Mouse (Mus musculus) left cerebral cortex, postnatal 4 days (tissue): ENCODE results near the gene Mgat5. TPM values are rescaled to one million over a fixed set of nuclear protein-coding genes. Genes with fewer than 3 reads are reported as not detected.

Source experiments
- DNase-seq: peaks from one replicate; pipeline ENCODE4 v3.0.0-alpha.2; 2022
- intact Hi-C: fragments of 180-260 bp; cut with DNase I; formaldehyde crosslinking; loops from one replicate; pipeline ENCODE4 v1.15.1; 2025
- total RNA-seq, 2 experiments: library from RNA; stranded (reverse); gene quantifications; 2 replicates each; pipeline ENCODE4 v1.2.3; 2021

Mgat5 gene
- total RNA-seq, 2 experiments from 2014 or later, result 48.2 to 48.9 TPM

DNA sequence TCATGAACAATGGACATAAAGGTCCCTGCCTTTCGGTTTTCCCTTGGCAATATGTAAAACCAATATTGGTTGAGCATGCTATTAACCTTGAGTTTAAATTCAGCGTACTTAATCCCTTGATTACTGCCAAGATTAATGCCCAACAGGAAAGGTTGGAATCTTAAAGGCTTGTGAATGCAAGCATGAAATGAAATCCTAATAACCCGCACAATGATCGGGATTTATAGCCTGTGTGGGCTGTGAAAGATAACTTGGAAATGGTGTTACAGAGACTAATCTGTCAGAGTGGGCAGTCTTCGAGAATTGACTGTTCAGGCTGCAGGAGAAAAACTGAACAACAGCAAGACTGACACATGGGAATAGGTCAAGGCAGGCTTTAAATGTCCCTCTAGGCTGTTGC lies 168.7 kb downstream of the Mgat5 start:
- intact Hi-C loops, result no loop called here
- no peak for DNase-seq

DNA sequence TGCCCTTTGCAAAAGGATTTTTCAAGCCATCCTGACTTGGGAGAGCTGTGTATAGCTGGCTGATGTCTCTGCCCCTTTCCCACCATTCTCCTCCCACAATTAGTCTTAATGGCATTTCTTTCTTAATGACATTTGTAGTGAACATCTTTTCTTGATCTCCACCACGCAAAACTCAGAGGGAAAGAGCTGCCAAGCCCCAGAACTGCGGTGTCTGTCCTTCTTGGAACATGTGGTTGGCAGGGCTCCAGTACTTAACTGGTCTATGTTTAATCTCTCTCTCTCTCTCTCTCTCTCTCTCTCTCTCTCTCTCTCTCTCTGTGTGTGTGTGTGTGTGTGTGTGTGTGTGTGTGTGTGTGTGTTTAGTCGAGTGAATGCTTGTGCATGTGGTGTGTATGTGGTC lies 169.3 kb downstream of the Mgat5 start:
- intact Hi-C loops, result no loop called here
- DNase-seq, result no peak

DNA sequence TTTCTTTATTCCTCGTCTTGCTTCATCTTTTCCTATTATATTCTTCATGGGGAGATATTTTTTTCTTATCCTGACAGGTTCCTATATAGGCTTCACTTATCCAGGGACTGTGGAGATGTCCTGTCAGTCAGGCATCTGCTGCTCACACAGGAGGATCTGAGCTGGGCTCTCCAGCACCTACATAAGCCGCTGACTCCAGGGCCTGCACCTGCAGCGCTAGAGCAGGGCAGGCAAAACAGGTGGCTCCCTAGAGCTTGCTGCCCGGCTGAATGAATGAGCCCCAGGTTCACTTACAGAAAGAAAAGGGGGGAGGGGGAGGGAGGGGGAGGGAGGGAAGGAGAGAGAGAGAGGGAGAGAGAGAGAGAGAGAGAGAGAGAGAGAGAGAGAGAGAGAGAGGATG lies 175.3 kb downstream of the Mgat5 start:
- intact Hi-C loops, result no loop called here
- DNase-seq, result no peak

DNA sequence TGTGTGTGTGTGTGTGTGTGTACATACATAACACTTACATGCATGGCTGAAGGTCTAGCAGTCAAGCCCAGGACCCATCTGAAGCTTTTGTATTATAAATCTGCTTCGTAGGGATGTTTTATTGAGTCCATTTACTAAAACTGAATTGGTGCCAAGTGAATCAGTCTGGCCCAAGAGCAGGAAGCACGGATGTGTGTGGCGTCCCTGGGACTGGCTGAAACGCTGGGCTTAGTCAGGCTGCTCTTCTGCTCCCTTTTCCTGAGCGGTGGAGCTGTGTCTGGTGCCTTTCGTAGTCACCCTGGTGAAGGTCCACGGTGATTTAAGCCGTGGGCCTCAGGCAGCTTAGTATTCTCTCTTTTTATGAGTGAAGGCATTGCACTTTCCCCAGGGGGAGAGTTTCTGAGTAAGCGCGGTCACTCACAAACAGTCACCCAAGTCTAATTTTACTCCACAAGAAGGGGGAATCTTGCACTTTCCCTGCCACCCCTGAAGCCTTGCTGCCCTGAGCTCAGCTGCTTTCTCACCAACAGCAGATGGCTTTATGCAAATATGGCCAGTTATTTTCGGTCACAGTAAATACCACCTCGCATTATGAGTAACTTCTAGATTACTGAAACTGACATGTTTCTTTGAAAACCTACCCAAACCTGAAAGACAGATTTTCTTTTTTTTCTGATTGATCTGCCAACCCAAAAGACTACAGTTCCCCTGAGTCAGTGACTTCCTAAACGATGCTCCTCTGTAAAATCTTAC lies 176.1 kb downstream of the Mgat5 start:
- intact Hi-C loops, result no loop called here
- no peak for DNase-seq

DNA sequence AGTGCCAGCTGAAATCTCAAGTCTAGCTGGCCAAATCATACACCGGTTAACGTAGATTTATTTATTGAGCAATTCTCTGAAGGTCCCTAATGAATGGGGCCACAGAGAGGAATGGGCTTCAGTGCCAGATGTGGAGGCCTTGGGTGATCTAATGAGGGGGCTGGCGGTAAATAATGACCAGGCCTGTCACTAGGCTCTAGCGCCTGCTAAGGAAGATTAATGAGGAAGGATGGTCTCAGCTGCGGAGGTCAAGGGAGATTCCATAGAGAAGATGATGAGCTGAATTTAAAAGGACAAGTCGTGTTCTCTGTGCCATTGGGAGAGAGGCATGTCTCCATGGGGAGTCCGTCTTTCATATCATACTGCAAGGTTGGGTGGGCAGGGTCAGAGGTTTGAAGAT lies 178.3 kb downstream of the Mgat5 start:
- no peak for DNase-seq
- intact Hi-C loops, result no loop called here

DNA sequence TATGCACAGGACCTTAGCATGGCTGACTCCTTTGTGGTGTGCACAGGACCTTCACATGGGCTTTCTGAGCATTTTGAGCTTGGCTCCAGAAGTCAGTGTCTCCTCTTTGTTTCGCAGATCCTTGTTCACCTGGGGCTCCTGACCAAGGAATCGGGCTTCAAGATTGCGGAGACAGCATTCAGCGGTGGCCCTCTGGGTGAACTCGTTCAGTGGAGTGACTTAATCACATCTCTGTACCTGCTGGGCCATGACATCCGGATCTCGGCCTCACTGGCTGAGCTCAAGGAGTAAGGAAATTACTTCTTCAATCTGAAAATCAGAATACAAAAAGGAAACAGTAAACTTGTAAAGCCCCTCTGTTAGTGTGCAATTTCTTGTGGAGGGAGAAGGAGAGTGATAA lies 182.4 kb downstream of the Mgat5 start:
- intact Hi-C loops, result no loop called here
- no peak for DNase-seq

DNA sequence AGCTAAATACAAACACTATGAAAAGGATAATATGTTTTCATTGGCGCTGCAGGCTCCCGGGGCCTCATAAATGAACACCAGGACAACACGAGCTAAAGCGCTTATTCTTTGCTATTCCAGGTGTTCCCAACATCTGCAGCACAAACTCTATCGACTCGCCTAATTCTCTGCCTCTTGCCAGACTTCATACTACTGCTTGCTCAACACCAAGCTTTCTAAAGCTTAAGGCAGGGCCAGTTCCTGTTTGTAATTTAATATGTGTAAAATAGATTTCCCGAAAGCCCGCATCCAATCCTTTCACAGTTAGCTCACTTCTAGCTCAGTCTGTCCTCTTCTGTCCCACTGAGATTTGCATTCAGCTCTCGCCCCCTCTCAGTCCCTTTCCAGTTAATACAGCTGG lies 182.8 kb downstream of the Mgat5 start:
- no peak for DNase-seq
- intact Hi-C loops, result no loop called here

DNA sequence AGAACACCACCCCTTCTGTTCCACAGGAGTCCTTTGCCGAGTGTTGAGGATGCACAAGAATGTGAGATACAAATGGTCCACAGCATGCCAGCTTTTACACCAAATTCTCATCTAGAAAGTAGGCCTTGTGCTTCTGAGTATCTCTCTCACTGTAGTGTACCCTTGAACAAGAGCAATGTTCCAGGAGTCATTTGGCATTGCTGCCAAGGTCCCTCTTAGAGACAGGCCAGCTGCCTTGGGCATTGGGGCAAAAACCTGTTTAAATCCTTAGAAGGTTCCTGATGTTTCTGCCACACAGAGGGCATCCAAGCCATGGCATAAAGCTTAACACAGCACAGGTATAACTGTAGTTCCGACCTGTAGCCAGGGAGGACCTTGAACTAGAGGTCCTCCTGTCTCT lies 189.9 kb downstream of the Mgat5 start:
- intact Hi-C loops, result no loop called here
- DNase-seq, result no peak

DNA sequence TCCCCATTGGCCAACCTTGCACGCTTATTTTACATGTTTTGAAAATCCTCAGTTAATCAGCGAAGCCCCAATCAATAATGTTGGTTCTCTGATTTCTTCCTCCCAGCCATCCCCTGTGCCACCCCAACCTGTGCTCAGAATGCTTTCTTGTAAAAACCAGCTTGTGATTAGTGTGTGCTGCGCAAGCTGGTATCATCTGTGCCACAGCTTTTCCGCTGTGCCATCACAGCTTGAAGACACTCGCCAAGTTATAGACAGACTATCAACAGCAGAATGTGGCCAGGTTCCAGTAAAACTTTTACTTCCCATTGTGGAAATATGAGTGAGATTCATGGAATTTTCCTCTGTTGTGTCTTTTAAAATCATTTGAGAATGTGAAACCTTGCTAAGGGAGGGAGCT lies 190.9 kb downstream of the Mgat5 start:
- intact Hi-C loops, result no loop called here
- no peak for DNase-seq

DNA sequence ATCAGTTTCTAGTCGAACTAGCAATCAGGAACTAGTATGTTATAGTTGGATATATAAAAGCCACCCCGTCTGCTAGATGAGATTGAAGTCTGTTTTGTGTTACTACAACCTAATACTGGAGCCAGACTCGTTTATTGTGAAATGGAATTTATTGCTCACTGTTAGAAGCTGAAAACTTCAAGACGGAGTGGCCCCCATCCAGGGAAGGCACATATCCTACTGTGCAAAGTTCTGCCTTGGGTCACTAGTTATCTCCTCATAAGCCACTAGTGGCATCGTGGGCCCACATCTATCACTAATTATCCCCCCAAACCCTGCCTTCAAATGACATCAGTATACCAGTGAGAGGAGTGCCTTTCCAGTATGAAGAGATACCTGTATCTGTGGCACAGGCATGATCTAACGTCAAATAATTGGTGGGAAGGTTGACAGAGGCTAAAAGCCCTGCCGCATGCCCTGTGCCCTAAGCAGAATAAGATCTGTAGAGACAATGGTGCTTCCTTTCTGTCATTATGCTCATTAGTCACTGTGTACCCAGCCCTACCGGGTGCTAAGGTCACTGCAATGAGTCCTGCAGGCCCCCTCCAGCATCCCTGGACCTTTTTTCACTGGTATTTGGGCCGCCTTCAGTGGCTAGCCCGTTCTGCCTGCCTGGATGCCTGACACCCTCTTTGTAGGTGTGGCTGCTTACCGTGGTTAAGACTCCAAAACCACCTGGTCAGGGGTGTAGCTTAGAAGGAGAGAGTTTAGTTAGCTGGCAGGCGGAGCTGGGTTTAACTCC lies 191.9 kb downstream of the Mgat5 start:
- DNase-seq, result no peak
- intact Hi-C loops, result no loop called here

DNA sequence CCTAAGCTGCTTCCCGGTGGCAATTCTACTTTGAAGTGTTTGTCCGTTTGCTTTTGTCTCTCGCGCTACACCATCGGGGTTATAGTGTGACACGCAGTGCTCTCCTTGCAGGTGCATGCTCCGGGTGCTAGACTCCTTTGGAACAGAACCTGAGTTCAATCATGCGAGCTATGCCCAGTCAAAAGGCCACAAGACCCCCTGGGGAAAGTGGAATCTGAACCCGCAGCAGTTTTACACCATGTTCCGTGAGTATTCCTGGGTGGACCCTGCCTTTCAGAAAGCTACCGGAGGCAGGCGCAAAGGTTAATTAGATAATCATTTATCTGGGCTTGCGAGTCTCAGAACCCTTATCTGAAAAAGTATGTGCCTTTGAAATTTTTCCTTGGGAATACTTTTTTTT lies 192.6 kb downstream of the Mgat5 start:
- intact Hi-C loops, result no loop called here
- DNase-seq, result no peak

DNA sequence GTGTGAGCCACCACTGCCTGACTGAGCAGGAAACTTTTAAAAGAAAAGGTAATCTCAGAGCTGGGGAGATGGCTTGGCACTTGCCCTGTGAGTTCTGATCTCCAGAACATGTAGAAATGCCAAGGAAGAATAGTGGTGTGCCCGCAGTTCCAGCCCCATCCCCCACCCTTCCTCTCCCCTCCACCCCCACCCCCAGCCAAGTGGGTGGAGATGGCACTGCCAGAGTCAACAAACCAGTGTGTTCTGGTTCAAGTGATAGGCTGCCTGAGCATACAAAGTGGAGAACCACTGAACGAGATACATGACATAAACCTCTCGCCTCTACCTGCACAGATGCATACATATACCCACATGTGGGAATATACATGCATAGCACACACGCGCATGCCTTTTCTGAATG lies 193.4 kb downstream of the Mgat5 start:
- intact Hi-C loops, result no loop called here
- DNase-seq, result no peak

DNA sequence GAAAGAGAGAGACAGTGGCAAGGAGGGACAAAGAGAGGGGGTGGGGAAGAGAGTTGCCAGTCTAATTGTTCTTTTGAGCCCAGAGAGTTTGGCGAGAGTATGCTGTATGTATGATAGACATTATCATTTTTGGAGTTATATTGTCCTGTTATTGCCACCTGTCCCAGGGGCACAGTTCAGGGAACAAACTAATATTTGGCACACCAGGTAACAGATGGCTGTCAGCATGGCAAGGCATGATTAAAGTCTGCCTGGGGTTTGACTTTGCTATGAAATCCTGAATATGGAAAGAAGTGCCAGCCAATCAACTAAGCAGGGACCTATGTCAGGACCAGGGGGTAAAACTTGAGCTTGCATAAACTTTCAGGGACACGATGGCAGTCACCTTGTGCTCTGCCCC lies 195.4 kb downstream of the Mgat5 start:
- intact Hi-C loops, result no loop called here
- DNase-seq, result no peak

DNA sequence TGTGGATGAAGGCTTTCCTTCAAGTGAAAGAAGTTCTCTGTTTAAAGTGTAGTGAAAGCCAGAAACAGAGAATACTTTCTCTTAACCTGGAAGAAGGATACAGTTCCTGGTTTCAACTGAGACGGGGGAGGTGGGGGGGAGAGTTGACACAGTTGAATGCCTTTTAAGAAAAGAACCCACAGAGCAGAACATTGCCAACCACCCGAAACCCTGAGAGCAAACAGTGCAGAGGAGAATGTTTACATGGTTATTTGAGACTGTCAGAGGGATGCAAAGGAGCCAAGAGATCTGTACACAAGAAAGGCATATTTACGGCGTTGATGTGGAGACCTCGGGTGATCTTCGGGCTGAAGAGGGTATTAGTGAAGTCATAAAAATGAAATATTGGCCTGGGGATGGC lies 195.9 kb downstream of the Mgat5 start:
- intact Hi-C loops, result no loop called here
- no peak for DNase-seq

DNA sequence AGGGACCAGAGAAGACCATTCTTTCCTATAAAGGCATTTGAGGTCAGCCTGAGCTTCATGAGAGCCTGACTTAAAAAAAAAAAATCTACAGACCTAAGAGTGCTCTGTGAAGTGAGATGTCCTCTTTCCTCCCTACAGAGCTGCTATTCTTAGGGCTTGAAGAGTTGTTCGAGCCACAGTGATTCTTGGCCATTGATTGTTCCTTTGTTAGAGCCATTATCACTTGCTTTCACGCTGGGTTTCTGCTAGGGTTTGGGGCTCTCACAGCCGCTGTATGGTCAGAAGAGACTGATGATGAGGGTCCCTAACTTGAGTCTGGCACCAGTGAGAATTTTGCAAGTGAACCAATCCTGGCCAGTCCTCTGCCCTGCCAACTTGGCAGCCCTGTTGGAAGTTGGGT lies 199.8 kb downstream of the Mgat5 start:
- intact Hi-C loops, result no loop called here
- no peak for DNase-seq

DNA sequence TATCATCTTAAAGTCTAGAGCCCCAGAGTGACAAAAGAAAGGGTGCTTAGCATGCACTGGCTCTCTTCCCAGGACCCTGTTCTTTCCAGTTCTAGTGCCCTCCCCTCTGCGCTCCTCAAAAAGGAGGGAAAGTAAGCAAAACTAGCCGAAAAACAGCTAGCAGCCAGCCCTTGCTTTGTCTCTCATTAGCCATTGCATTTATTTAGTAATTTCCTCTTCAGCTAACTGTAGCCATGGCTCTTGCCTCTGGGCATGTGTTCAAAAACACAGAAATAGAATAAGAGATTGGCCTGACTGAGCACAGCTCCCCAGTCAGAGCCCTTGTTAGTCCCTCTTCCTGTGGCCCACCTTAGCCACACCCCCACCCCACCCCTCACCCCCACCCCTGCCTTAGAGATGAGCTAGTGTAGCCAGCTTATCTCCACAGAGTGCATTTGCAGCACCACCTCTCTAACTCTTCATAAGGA lies 204.2 kb downstream of the Mgat5 start:
- no peak for DNase-seq
- intact Hi-C loops, result no loop called here

DNA sequence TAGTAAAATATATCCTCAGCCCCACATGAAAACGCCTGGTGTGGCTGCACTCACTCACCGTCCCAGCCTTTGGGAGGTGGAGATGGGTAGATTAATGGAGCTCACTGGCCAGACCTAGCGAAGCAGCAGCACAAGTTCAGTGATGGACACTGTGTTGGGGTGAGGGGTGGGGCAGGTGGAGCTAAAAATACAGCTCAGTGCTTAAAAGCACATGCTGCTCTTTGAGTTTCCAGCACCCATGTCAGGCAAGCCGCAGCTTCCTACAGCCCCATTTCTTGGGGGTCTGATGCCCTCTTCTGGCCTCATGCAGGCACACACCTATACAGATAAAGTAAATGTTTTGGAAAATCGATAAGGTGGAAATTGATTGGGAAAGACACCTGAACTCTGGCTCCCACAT lies 204.7 kb downstream of the Mgat5 start:
- intact Hi-C loops, result no loop called here
- no peak for DNase-seq

DNA sequence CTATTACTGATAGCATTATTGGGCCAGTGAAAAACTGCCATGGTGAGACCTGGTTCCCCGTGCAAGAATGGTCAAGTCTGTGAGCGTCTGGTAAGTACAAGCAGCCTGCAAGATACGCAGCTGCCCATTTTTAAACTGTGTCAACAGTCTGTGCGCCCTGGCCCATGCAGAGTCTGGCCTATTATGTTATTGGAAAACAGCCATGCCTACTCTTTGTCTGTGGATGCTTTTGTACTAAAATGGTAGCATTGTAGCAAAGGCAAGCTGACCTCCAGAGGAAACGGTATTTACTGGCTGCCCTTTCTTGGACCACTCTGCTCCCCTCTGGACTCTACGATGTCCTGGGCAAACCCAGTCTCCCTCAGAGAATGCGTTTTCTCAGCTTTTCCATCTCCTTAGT lies 209.7 kb downstream of the Mgat5 start:
- DNase-seq, result peak; percentile 37
- intact Hi-C loops, result no loop called here

DNA sequence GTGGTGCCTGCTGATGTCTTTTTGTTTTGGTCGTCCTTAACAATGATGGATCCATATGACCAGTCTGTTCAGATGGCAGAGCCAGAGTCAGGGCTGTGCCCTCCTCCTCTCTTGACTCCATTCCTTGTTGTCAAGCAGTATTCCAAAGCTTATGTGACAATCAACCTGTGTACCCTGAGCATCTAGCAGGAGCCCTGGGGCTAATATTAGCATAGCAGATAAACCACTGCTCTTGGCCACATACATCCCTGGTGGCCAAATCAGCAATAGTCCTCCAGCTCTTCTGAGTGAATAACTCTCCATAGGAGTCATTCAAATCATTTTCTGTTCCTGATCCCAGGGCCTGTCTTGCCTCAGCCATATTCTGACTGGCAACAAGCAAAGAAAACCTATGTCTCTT lies 211.1 kb downstream of the Mgat5 start:
- intact Hi-C loops, result no loop called here
- DNase-seq, result no peak

DNA sequence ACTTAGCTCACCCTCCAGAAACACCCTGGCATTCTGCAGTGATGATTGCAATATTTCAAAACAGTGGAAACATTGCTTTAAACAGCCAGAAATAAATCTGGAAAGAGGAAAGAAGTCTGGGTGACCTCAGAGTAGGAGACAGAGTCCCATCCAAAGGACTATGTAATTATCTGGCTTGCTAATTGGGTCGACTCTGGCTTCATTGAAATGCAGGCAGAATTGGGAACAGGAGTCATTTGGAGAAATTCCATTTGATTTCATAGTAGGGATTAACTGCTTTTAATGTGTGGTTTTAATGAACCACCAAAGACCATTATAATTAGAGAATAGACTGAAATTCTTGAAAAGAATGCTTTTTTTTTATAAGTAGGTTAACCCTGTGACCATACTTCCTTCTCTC lies 212.2 kb downstream of the Mgat5 start:
- no peak for DNase-seq
- intact Hi-C loops, result no loop called here

DNA sequence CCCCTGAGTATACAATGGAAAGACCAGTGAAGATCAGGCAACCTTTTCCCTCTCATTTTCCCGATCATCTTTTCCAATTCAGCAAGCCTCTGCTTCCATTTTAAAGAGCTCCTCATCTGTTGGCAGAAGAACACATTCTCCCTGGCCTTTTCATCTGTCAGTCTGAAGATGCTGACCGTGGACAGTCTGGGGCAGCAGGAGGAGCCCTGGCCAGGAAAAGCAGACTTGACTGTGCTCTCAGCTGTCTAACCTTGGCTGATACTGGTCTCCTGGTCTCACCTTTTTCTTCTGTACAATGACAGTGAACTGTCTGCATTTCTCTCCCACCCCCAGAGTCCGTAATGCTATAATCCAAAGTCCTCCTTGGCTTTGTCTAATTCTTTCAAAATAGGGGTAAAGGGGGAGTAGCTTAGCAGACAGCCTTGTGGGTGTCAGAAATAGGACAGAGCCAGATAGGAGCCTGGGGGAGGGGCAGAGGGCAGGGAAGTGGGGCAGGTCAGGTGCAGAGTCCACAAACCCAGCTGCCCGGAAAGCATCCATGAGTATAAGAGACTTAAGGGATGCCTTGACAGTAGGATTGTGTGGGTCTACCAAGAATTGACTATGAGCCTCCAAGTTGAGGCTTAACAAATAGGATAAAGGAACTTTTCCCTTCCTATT lies 214.2 kb downstream of the Mgat5 start:
- intact Hi-C loops, result no loop called here
- no peak for DNase-seq

DNA sequence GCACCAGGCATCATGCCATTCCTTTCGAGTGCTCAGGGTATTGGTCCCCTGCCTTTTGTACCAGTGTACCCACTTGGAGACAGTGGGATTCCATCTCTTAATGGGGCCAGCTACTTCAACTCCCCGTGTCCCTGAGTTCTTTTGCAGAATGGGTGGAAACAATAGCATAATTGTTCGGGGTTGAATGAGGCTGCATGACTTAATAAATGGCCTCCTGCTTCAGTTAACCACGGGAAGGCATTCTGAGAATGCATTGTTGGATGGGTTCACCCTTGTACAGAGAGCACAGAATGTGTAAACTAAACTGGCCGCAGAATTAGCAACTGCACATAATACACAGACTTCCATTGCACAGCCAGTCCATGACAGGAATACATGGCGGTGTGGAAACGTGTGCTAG lies 214.8 kb downstream of the Mgat5 start:
- DNase-seq, result no peak
- intact Hi-C loops, result no loop called here
